Mouse (Mus musculus): ENCODE data around the gene Prkar1b. TPM values are rescaled to one million over a fixed set of nuclear protein-coding genes. Genes with fewer than 3 reads are reported as not detected.

Prkar1b gene
- polyA plus RNA-seq, 1 experiment from 2014 or later = 35.2 TPM

- ATAC-seq (ENCODE audit: low FRiP score) = no peak
- Histone ChIP-seq H3K9ac (no peak overlapping the region), H3K4me3 (replicated peaks) (no peak overlapping the region), H3K4me1 (peaks cover 15% of the 10 kb centered on the region), H3K4me2 (no peak overlapping the region), H3K9me3 (no peaks in the 10 kb centered on the region), H3K36me3 (replicated peaks) (no peaks in the 10 kb centered on the region), H3K27me3 (peaks cover 4% of the 10 kb centered on the region; the same call in 1 of the 2 replicates), H3K27ac (no peak overlapping the region)
- WGBS = 91% methylated on average over 5 of the region's 5 CpGs
Observed at GRCm38 (mm10) chr5:139072866-139073265, 76.9 kb downstream of the Prkar1b start.

- no peak for ATAC-seq (ENCODE audit: low FRiP score)
- Histone ChIP-seq H3K36me3 (replicated peaks) (no peaks in the 10 kb centered on the region), H3K27me3 (peaks cover 4% of the 10 kb centered on the region; the same call in 1 of the 2 replicates), H3K27ac (no peak overlapping the region), H3K4me3 (replicated peaks) (no peak overlapping the region), H3K4me1 (no peaks in the 10 kb centered on the region), H3K9me3 (no peaks in the 10 kb centered on the region), H3K9ac (no peak overlapping the region), H3K4me2 (no peak overlapping the region)
- WGBS = 54% methylated on average over 7 of the region's 7 CpGs
Observed at GRCm38 (mm10) chr5:139066861-139067614, 82.8 kb downstream of the Prkar1b start.

GRCm38 (mm10) chr5:139064611-139065010 is 85.2 kb downstream of the Prkar1b start:
- Histone ChIP-seq H3K9me3 (no peaks in the 10 kb centered on the region), H3K4me1 (no peaks in the 10 kb centered on the region), H3K4me2 (no peak overlapping the region), H3K27me3 (peaks cover 4% of the 10 kb centered on the region; the same call in 1 of the 2 replicates), H3K36me3 (replicated peaks) (no peaks in the 10 kb centered on the region), H3K4me3 (replicated peaks) (no peak overlapping the region), H3K27ac (no peak overlapping the region), H3K9ac (no peak overlapping the region)
- WGBS = 77% methylated on average over 5 of the region's 5 CpGs
- no peak for ATAC-seq (ENCODE audit: low FRiP score)

GRCm38 (mm10) chr5:139061680-139062079 is 88.1 kb downstream of the Prkar1b start:
- Histone ChIP-seq H3K9ac (no peak overlapping the region), H3K27me3 (no peaks in the 10 kb centered on the region), H3K4me1 (0 out of 2 replicates have a peak, but pooled peaks cover under 1% of the 10 kb centered on the region), H3K4me3 (replicated peaks) (no peak overlapping the region), H3K27ac (no peak overlapping the region), H3K9me3 (no peaks in the 10 kb centered on the region), H3K36me3 (replicated peaks) (no peaks in the 10 kb centered on the region), H3K4me2 (no peak overlapping the region)
- ATAC-seq (ENCODE audit: low FRiP score) = no peak
- WGBS = 69% methylated on average over 5 of the region's 5 CpGs

DNA sequence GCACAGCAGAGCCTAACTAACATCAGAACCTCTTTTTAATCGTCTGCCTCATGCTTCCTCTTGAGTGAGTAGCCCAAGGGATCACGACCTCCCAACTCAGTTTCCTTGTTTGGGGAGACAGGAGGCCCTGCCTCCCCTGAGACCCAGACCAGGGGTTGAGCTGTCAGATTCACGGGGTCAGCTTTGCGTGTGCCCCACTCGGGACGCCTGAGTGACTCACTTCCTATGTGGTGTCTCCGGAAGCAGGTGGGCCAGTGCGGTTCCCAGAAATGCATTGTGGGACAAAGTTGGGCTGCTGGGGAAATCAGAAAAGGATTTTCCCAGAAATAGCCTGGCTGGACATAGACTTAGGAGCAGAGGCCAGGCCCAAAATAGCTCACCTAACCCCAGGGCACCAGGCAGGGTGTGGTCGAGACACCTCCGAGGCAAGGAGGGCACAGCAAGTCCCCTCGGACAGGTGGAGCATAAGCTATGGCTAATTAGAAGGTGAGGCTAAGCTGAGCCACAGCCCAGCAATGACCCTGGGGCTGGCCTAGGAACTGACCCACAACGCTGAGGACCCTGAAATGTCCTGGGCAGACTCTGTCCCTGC is 89.2 kb downstream of the Prkar1b start:
- no peaks in the 10 kb centered on the region for H3K27me3 ChIP-seq
- peaks cover 7% of the 10 kb centered on the region; the same call in 1 of the 2 replicates for H3K4me1 ChIP-seq
- ATAC-seq (ENCODE audit: low FRiP score) = no peak
- WGBS = 85% methylated on average over 12 of the region's 12 CpGs
- no peak overlapping the region for H3K4me3 ChIP-seq (replicated peaks)
- no peaks in the 10 kb centered on the region for H3K9me3 ChIP-seq
- H3K27ac ChIP-seq = no peak overlapping the region
- no peaks in the 10 kb centered on the region for H3K36me3 ChIP-seq (replicated peaks)
- H3K4me2 ChIP-seq = no peak overlapping the region
- no peak overlapping the region for H3K9ac ChIP-seq

DNA sequence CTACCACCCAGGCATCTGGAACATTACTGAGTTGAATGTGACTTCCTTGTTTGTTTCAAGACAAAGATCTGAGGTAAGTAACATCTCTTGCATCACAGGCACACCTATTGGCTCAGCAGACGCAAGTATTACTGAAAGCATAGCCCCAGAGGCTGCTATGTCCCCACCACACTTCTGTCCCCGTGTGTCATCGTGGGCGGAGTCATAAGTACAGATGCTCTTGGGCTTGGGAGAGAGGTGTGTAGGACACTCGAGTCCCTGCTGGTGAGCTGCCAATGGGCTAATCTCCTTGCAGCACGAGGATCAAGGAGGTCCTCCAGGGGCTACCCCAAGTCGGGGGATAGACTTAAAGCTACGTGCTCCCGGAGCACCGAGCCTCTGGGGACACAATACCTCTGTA is 96.6 kb downstream of the Prkar1b start:
- no peaks in the 10 kb centered on the region for H3K27me3 ChIP-seq
- H3K27ac ChIP-seq = no peak overlapping the region
- H3K36me3 ChIP-seq (replicated peaks) = no peaks in the 10 kb centered on the region
- H3K9ac ChIP-seq = no peak overlapping the region
- H3K4me3 ChIP-seq (replicated peaks) = no peak overlapping the region
- no peak overlapping the region for H3K4me2 ChIP-seq
- peaks cover 7% of the 10 kb centered on the region; the same call in 1 of the 2 replicates for H3K4me1 ChIP-seq
- no peaks in the 10 kb centered on the region for H3K9me3 ChIP-seq
- WGBS = 86% methylated on average over 10 of the region's 10 CpGs
- ATAC-seq (ENCODE audit: low FRiP score) = no peak

GRCm38 (mm10) chr5:139051276-139051675 is 98.5 kb downstream of the Prkar1b start:
- Histone ChIP-seq H3K4me1 (peaks cover 11% of the 10 kb centered on the region; the same call in 1 of the 2 replicates), H3K4me3 (replicated peaks) (no peak overlapping the region), H3K27ac (0 out of 2 replicates have a peak overlapping the region, but pooled peaks have one; percentile 11), H3K9ac (no peak overlapping the region), H3K27me3 (no peaks in the 10 kb centered on the region), H3K4me2 (no peak overlapping the region), H3K36me3 (replicated peaks) (no peaks in the 10 kb centered on the region), H3K9me3 (no peaks in the 10 kb centered on the region)
- WGBS = 73% methylated on average over 18 of the region's 18 CpGs
- ATAC-seq (ENCODE audit: low FRiP score) = no peak

DNA sequence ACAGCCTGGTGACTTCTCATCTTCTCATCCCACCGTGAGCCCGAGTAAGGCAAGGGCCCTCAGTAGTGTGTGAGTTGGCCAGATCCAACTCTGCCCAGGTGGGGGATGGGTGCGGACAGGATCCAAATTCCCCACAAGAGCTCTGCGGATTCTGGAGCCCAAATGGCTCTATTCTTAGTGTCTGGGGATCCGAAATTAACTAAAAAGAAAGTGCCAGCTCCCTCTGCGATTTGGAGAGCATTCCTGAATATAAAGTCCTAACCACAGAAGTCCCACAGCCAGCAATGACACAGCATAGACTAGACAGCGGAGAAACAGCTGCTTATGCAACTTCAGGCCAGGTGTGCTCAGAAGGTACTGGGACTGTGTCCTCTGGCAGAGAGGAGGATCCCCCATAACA is 100.4 kb downstream of the Prkar1b start:
- H3K9me3 ChIP-seq = no peaks in the 10 kb centered on the region
- no peaks in the 10 kb centered on the region for H3K36me3 ChIP-seq (replicated peaks)
- no peak overlapping the region for H3K4me2 ChIP-seq
- no peak for ATAC-seq (ENCODE audit: low FRiP score)
- H3K27me3 ChIP-seq = no peaks in the 10 kb centered on the region
- H3K4me1 ChIP-seq = 0 out of 2 replicates have a peak, but pooled peaks cover 9% of the 10 kb centered on the region
- H3K27ac ChIP-seq = no peak overlapping the region
- no peak overlapping the region for H3K4me3 ChIP-seq (replicated peaks)
- no peak overlapping the region for H3K9ac ChIP-seq
- WGBS = 88% methylated on average over 7 of the region's 7 CpGs

- no peak overlapping the region for H3K27ac ChIP-seq
- H3K4me2 ChIP-seq = no peak overlapping the region
- no peak overlapping the region for H3K4me3 ChIP-seq (replicated peaks)
- no peaks in the 10 kb centered on the region for H3K9me3 ChIP-seq
- 65% methylated on average over 2 of the region's 2 CpGs for WGBS
- H3K36me3 ChIP-seq (replicated peaks) = no peaks in the 10 kb centered on the region
- H3K9ac ChIP-seq = no peak overlapping the region
- 0 out of 2 replicates have a peak, but pooled peaks cover 9% of the 10 kb centered on the region for H3K4me1 ChIP-seq
- no peaks in the 10 kb centered on the region for H3K27me3 ChIP-seq
- no peak for ATAC-seq (ENCODE audit: low FRiP score)
Observed at GRCm38 (mm10) chr5:139047171-139047570, 102.6 kb downstream of the Prkar1b start.

DNA sequence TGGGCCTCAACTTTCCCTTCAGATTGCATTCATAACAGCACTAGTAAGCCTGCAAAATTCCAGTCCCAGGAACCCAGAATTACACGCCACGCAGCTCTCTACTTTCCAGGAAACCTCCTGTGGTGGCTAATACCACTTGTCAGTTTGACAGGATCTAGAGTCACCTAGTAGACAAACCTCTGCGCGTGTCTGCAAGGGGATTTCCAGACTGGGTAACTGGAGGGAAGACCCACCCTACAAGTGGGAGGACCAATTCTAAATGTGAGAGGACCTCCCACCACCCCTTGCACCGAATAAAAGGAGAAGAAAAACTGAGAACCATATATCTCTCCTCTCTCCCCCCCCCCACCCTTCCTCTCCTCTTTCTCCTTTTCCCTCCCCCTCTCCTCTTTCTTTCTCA is 103.2 kb downstream of the Prkar1b start:
- Histone ChIP-seq H3K4me1 (0 out of 2 replicates have a peak, but pooled peaks cover 9% of the 10 kb centered on the region), H3K4me3 (replicated peaks) (no peak overlapping the region), H3K27ac (no peak overlapping the region), H3K9me3 (no peaks in the 10 kb centered on the region), H3K4me2 (no peak overlapping the region), H3K36me3 (replicated peaks) (no peaks in the 10 kb centered on the region), H3K27me3 (no peaks in the 10 kb centered on the region), H3K9ac (no peak overlapping the region)
- no peak for ATAC-seq (ENCODE audit: low FRiP score)
- WGBS = 77% methylated on average over 5 of the region's 5 CpGs

GRCm38 (mm10) chr5:139043546-139043945 is 106.3 kb downstream of the Prkar1b start:
- Histone ChIP-seq H3K9ac (no peak overlapping the region), H3K27me3 (no peaks in the 10 kb centered on the region), H3K27ac (no peak overlapping the region), H3K4me1 (0 out of 2 replicates have a peak, but pooled peaks cover 9% of the 10 kb centered on the region), H3K9me3 (no peaks in the 10 kb centered on the region), H3K4me3 (replicated peaks) (no peak overlapping the region), H3K36me3 (replicated peaks) (no peaks in the 10 kb centered on the region), H3K4me2 (no peak overlapping the region)
- no peak for ATAC-seq (ENCODE audit: low FRiP score)
- 92% methylated on average over 4 of the region's 4 CpGs for WGBS

DNA sequence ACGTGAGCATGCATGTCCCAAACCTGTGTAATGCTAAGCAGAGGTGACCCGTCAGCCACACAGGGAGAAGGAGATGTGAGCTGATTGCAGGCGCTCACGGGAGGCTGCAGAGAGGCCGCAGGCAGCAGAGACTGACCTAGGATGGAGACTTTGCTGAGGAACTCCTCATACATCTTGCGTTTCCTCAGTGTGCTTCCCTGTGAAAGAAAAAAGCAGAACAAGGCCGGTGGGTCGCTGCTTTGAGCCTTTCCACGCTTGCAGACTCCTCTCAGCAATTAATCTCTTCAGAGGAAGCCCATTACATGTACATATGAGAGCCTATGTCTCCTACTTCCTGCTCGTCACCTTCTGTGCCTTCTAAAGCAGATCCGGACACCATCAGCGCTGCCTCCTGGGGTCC is 107.5 kb downstream of the Prkar1b start:
- 86% methylated on average over 12 of the region's 12 CpGs for WGBS
- H3K27ac ChIP-seq = no peak overlapping the region
- H3K27me3 ChIP-seq = no peaks in the 10 kb centered on the region
- H3K9me3 ChIP-seq = no peaks in the 10 kb centered on the region
- H3K9ac ChIP-seq = no peak overlapping the region
- no peaks in the 10 kb centered on the region for H3K36me3 ChIP-seq (replicated peaks)
- ATAC-seq (ENCODE audit: low FRiP score) = no peak
- H3K4me3 ChIP-seq (replicated peaks) = no peak overlapping the region
- 0 out of 2 replicates have a peak, but pooled peaks cover 2% of the 10 kb centered on the region for H3K4me1 ChIP-seq
- H3K4me2 ChIP-seq = no peak overlapping the region
